Mouse (Mus musculus) heart, embryonic 12.5 days (tissue): ENCODE results near the gene Nfkbie. TPM values are rescaled to one million over a fixed set of nuclear protein-coding genes. Genes with fewer than 3 reads are reported as not detected.

ENCODE experiments used
- ATAC-seq: fragments of 200-750 bp; cut with Nextera tagmentation; 2 replicates; pipeline ENCODE4 v1.8.0; 2017; ENCODE audit warnings: moderate TSS enrichment, moderate library complexity; ENCODE audit not compliant: insufficient number of reproducible peaks, low FRiP score
- H3K27ac ChIP-seq: fragments of 300-500 bp; sonication (generic); 2 replicates; pipeline ENCODE4 v1.5.1; 2016; ENCODE audit warnings: mild to moderate bottlenecking, moderate library complexity; ENCODE audit not compliant: poor library complexity, severe bottlenecking
- H3K27me3 ChIP-seq: fragments of 300-500 bp; sonication (generic); replicated peaks from 2 replicates; pipeline ENCODE4 v1.6.1; 2016; ENCODE audit warnings: mild to moderate bottlenecking, moderate library complexity
- H3K36me3 ChIP-seq: fragments of 300-500 bp; sonication (generic); 2 replicates; pipeline ENCODE4 v1.6.1; 2016; ENCODE audit warnings: mild to moderate bottlenecking, moderate library complexity
- H3K4me1 ChIP-seq: fragments of 300-500 bp; sonication (generic); replicated peaks from 2 replicates; pipeline ENCODE4 v1.6.1; 2016; ENCODE audit warnings: mild to moderate bottlenecking
- H3K4me2 ChIP-seq: fragments of 300-500 bp; sonication (generic); 2 replicates; pipeline ENCODE4 v1.6.1; 2016; ENCODE audit warnings: mild to moderate bottlenecking, moderate library complexity
- H3K4me3 ChIP-seq: fragments of 300-500 bp; sonication (generic); 2 replicates; pipeline ENCODE4 v1.5.1; 2016; ENCODE audit warnings: mild to moderate bottlenecking
- H3K9ac ChIP-seq: fragments of 300-500 bp; sonication (generic); 2 replicates; pipeline ENCODE4 v1.6.1; 2016; ENCODE audit warnings: mild to moderate bottlenecking, moderate library complexity
- H3K9me3 ChIP-seq: fragments of 300-500 bp; sonication (generic); replicated peaks from 2 replicates; pipeline ENCODE4 v1.6.1; 2016; ENCODE audit warnings: mild to moderate bottlenecking, moderate library complexity
- WGBS: fragments of 180-500 bp; shearing (Covaris S2); methylation state at CpG from one replicate; pipeline ENCODE4 v1.1.7; 2016; 5-methylcytosine and 5-hydroxymethylcytosine counted together
- polyA plus RNA-seq: library from polyadenylated mRNA; unstranded; fragments of >200 nt; fragmentation: Nextera tagmentation; extraction: Ambion mirVana; gene quantifications from 2 replicates; pipeline ENCODE4 v1.2.1, GENCODE M21; 2016

The Nfkbie gene
- polyA plus RNA-seq, 1 experiment from 2014 or later, result 3.1 TPM

- no peak overlapping the region for H3K9ac ChIP-seq
- no peak overlapping the region for H3K4me3 ChIP-seq
- no peak overlapping the region for H3K27ac ChIP-seq
- H3K27me3 ChIP-seq, result peaks cover 65% of the 10 kb centered on the region
- H3K4me1 ChIP-seq, result peaks cover 22% of the 10 kb centered on the region
- no peak for ATAC-seq
- H3K36me3 ChIP-seq, result no peaks in the 10 kb centered on the region
- H3K4me2 ChIP-seq, result no peak overlapping the region
- H3K9me3 ChIP-seq, result no peaks in the 10 kb centered on the region
- WGBS, result 56% methylated on average over 7 of the region's 7 CpGs
These were observed 4.2 kb upstream of the Nfkbie start for GRCm38 (mm10) chr17:45551249-45551796.

- Histone ChIP-seq H3K9ac (no peak overlapping the region), H3K27me3 (peaks cover 65% of the 10 kb centered on the region), H3K4me1 (peaks cover 27% of the 10 kb centered on the region), H3K4me2 (no peak overlapping the region), H3K9me3 (no peaks in the 10 kb centered on the region), H3K4me3 (no peak overlapping the region), H3K27ac (no peak overlapping the region), H3K36me3 (no peaks in the 10 kb centered on the region)
- ATAC-seq, result no peak
- 5% methylated on average over 8 of the region's 8 CpGs for WGBS
These were observed 3.6 kb upstream of the Nfkbie start for GRCm38 (mm10) chr17:45551816-45552451.

- H3K4me1 ChIP-seq, result peaks cover 38% of the 10 kb centered on the region
- peaks cover 62% of the 10 kb centered on the region for H3K27me3 ChIP-seq
- 68% methylated on average over 3 of the region's 3 CpGs for WGBS
These were observed 2.4 kb upstream of the Nfkbie start for GRCm38 (mm10) chr17:45553065-45553464.

GRCm38 (mm10) chr17:45554420-45554819 is 1.1 kb upstream of the Nfkbie start:
- no peak overlapping the region for H3K4me2 ChIP-seq
- H3K27ac ChIP-seq, result no peak overlapping the region
- H3K36me3 ChIP-seq, result no peaks in the 10 kb centered on the region
- no peak overlapping the region for H3K4me3 ChIP-seq
- H3K4me1 ChIP-seq, result peaks cover 35% of the 10 kb centered on the region
- peaks cover 59% of the 10 kb centered on the region for H3K27me3 ChIP-seq
- WGBS, result 32% methylated on average over 1 of the region's 1 CpGs
- H3K9me3 ChIP-seq, result no peaks in the 10 kb centered on the region
- no peak for ATAC-seq
- no peak overlapping the region for H3K9ac ChIP-seq

More at GRCm38 (mm10) chr17:45553065-45553464, 2.4 kb upstream of the Nfkbie start:
- Histone ChIP-seq H3K4me3 (no peak overlapping the region), H3K9ac (no peak overlapping the region), H3K9me3 (no peaks in the 10 kb centered on the region), H3K36me3 (no peaks in the 10 kb centered on the region), H3K27ac (no peak overlapping the region), H3K4me2 (no peak overlapping the region)
- no peak for ATAC-seq

- 0 out of 2 replicates have a peak, but pooled peaks cover 5% of the 10 kb centered on the region for H3K36me3 ChIP-seq
- peaks cover 45% of the 10 kb centered on the region for H3K27me3 ChIP-seq
- no peak for ATAC-seq
- H3K27ac ChIP-seq, result no peak overlapping the region
- WGBS, result under 1% methylated on average over 14 of the region's 14 CpGs
- H3K9ac ChIP-seq, result peak overlapping the region; percentile 70
- peak overlapping the region; percentile 94 for H3K4me2 ChIP-seq
- peaks cover 25% of the 10 kb centered on the region for H3K4me1 ChIP-seq
- no peaks in the 10 kb centered on the region for H3K9me3 ChIP-seq
- peak overlapping the region; percentile 67 for H3K4me3 ChIP-seq
These were observed 595 bp downstream of the Nfkbie start for GRCm38 (mm10) chr17:45556107-45556489.

GRCm38 (mm10) chr17:45556514-45557245 is 1.2 kb downstream of the Nfkbie start:
- Histone ChIP-seq H3K36me3 (0 out of 2 replicates have a peak, but pooled peaks cover 5% of the 10 kb centered on the region), H3K9me3 (no peaks in the 10 kb centered on the region), H3K27me3 (peaks cover 41% of the 10 kb centered on the region), H3K4me2 (peak overlapping the region; percentile 94), H3K4me3 (peak overlapping the region; percentile 67), H3K27ac (no peak overlapping the region), H3K4me1 (peaks cover 25% of the 10 kb centered on the region), H3K9ac (peak overlapping the region; percentile 70; the same call in 1 of the 2 replicates)
- 70% methylated on average over 3 of the region's 3 CpGs for WGBS
- ATAC-seq, result no peak

GRCm38 (mm10) chr17:45557246-45557824 is 1.8 kb downstream of the Nfkbie start:
- Histone ChIP-seq H3K27me3 (peaks cover 41% of the 10 kb centered on the region), H3K4me1 (peaks cover 22% of the 10 kb centered on the region), H3K9ac (no peak overlapping the region), H3K4me2 (peak overlapping the region; percentile 33), H3K27ac (no peak overlapping the region), H3K9me3 (no peaks in the 10 kb centered on the region), H3K4me3 (no peak overlapping the region), H3K36me3 (0 out of 2 replicates have a peak, but pooled peaks cover 5% of the 10 kb centered on the region)
- peak; percentile 19; the same call in 1 of the 2 replicates for ATAC-seq
- whole genome bisulfite sequencing, result 61% methylated on average over 7 of the region's 7 CpGs

- no peak for ATAC-seq
- Histone ChIP-seq H3K9ac (0 out of 2 replicates have a peak overlapping the region, but pooled peaks have one; percentile 13), H3K36me3 (0 out of 2 replicates have a peak, but pooled peaks cover 5% of the 10 kb centered on the region), H3K27ac (no peak overlapping the region), H3K9me3 (no peaks in the 10 kb centered on the region), H3K4me2 (peak overlapping the region; percentile 33; the same call in 1 of the 2 replicates), H3K27me3 (peaks cover 36% of the 10 kb centered on the region), H3K4me3 (no peak overlapping the region), H3K4me1 (peaks cover 22% of the 10 kb centered on the region)
- 63% methylated on average over 16 of the region's 16 CpGs for WGBS
These were observed 2.7 kb downstream of the Nfkbie start for GRCm38 (mm10) chr17:45557998-45558862.

- Histone ChIP-seq H3K4me3 (no peak overlapping the region), H3K9ac (no peak overlapping the region), H3K4me2 (no peak overlapping the region), H3K4me1 (peaks cover 28% of the 10 kb centered on the region), H3K27me3 (peaks cover 25% of the 10 kb centered on the region), H3K9me3 (no peaks in the 10 kb centered on the region), H3K27ac (no peak overlapping the region), H3K36me3 (0 out of 2 replicates have a peak, but pooled peaks cover 5% of the 10 kb centered on the region)
- ATAC-seq, result no peak
- WGBS, result 80% methylated on average over 15 of the region's 15 CpGs
These were observed 4.4 kb downstream of the Nfkbie start for GRCm38 (mm10) chr17:45559732-45560525.

GRCm38 (mm10) chr17:45563216-45563615 is 7.7 kb downstream of the Nfkbie start:
- H3K27ac ChIP-seq, result no peak overlapping the region
- ATAC-seq, result no peak
- 74% methylated on average over 12 of the region's 12 CpGs for WGBS
- H3K9ac ChIP-seq, result no peak overlapping the region
- no peak overlapping the region for H3K4me2 ChIP-seq
- peaks cover 33% of the 10 kb centered on the region for H3K36me3 ChIP-seq
- H3K4me1 ChIP-seq, result peaks cover 31% of the 10 kb centered on the region
- H3K9me3 ChIP-seq, result no peaks in the 10 kb centered on the region
- H3K27me3 ChIP-seq, result peaks cover 8% of the 10 kb centered on the region
- H3K4me3 ChIP-seq, result no peak overlapping the region
